Mouse (Mus musculus) gastrocnemius, postnatal 14 days (tissue): ENCODE data around the gene Ccdc103. TPM values are rescaled to one million over a fixed set of nuclear protein-coding genes. Genes with fewer than 3 reads are reported as not detected.

Experiments used
- total RNA-seq, 2 experiments: library from RNA; stranded (reverse); gene quantifications; 2 replicates each; pipeline ENCODE4 v1.2.3; 2021

Ccdc103 gene
- total RNA-seq, 2 experiments from 2014 or later: not detected

Other genes starting within 250 kb of the Ccdc103 start
- gene Meioc, start 217.5 kb upstream of the Ccdc103 start, total RNA-seq: not detected
- gene Ccdc43, start 183.4 kb upstream of the Ccdc103 start, total RNA-seq: 10 to 100 TPM; 80.4 to 84.6 TPM
- 1 to 10 TPM in 1 of 2 experiments, under 1 TPM in 1; 0.84 to 1.4 TPM for gene Adam11, start 119.8 kb upstream of the Ccdc103 start, total RNA-seq
- gene Gjc1, start 61.5 kb upstream of the Ccdc103 start, total RNA-seq: 10 to 100 TPM; 15.2 to 17.9 TPM
- 1 to 10 TPM; 4.8 to 8.3 TPM for gene Higd1b, start 45.4 kb upstream of the Ccdc103 start, total RNA-seq
- gene Eftud2, start 219 bp upstream of the Ccdc103 start, total RNA-seq: 10 to 100 TPM; 31.1 to 31.7 TPM
- gene Fam187a, start 4.0 kb downstream of the Ccdc103 start, total RNA-seq: not detected
- gene Gfap, start 19.7 kb downstream of the Ccdc103 start, total RNA-seq: under 1 TPM; 0.16 to 0.23 TPM
- gene Kif18b, start 43.9 kb downstream of the Ccdc103 start, total RNA-seq: 1 to 10 TPM; 1.8 to 2.0 TPM
- gene C1ql1, start 65.5 kb downstream of the Ccdc103 start, total RNA-seq: under 1 TPM; 0.20 to 0.41 TPM
- gene Nmt1, start 147.0 kb downstream of the Ccdc103 start, total RNA-seq: 10 to 100 TPM; 42.8 to 44.0 TPM
- gene Dcakd, start 147.1 kb downstream of the Ccdc103 start, total RNA-seq: 10 to 100 TPM; 22.8 to 30.0 TPM
- gene Plcd3, start 220.5 kb downstream of the Ccdc103 start, total RNA-seq: 1 to 10 TPM; 4.5 TPM
- 10 to 100 TPM; 30.0 to 35.7 TPM for gene Acbd4, start 220.5 kb downstream of the Ccdc103 start, total RNA-seq
- 10 to 100 TPM; 20.7 to 21.5 TPM for gene Hexim1, start 235.0 kb downstream of the Ccdc103 start, total RNA-seq